Mouse (Mus musculus): Measurements from ENCODE around the gene Brca1. TPM values are rescaled to one million over a fixed set of nuclear protein-coding genes. Genes with fewer than 3 reads are reported as not detected.
"Not testable (repeated sequence)": the region's sequence is repeated elsewhere in the genome, so short reads cannot be mapped to it uniquely, and the experiment has no call there.

Gene Brca1
- polyA plus RNA-seq, 1 experiment = 0.65 TPM

DNA sequence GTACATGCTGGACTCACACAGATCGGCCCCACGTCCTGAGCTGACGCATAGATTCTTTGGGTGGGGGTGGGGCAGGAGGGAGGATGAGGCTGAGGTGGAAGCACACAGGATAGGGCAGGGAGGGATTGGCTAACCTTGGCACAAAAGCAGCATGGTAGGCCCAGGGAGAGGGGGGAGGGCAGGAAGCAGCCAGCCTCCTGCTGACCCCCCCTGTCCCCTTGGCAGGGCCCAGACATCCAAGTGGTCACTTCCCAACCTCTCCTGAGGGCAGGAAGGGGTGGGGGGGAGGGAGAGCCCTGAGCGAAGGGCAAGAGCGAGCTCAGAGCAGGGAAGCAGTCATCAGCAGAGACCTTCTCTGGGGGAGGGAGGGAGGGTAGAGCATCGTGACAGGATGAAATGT, 92.0 kb downstream of the Brca1 start:
- Histone ChIP-seq H3K4me3 (ENCODE audit: insufficient read depth, low read length) (no peak overlapping the region), H3K27ac (ENCODE audit: insufficient read depth, low read length) (no peak overlapping the region)
- TF ChIP-seq POLR2A (IDR thresholded peaks at IDR 0.05; ENCODE audit: extremely low read depth, insufficient read depth, low read length) = no peak
- no peak for TF ChIP-seq CTCF (IDR thresholded peaks at IDR 0.05; ENCODE audit: extremely low read depth, insufficient read depth, low read length)

DNA sequence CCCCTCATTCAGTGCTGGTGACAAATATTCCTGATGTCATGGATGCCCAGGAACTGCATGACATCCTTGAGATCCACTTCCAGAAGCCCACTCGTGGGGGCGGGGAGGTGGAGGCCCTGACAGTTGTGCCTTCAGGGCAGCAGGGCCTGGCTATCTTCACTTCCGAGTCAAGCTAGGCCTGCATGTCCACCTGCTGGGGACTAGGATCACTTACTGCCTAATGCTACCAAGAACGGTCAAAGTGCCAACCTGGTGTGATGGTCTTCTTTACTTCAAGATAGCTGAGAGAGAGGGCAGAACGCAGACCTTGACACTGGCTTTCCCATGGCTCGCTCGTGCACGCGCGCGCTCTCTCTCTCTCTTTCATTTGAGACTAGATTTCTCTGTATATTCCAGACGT, 93.5 kb downstream of the Brca1 start:
- no peak for TF ChIP-seq CTCF (IDR thresholded peaks at IDR 0.05; ENCODE audit: extremely low read depth, insufficient read depth, low read length)
- no peak for TF ChIP-seq POLR2A (IDR thresholded peaks at IDR 0.05; ENCODE audit: extremely low read depth, insufficient read depth, low read length)

More for the DNA sequence above, 92.0 kb downstream of the Brca1 start:
- peaks cover 4% of the 10 kb centered on the region; the same call in 1 of the 2 replicates for H3K4me1 ChIP-seq (ENCODE audit: control insufficient read depth, insufficient read depth, low read length)

DNA sequence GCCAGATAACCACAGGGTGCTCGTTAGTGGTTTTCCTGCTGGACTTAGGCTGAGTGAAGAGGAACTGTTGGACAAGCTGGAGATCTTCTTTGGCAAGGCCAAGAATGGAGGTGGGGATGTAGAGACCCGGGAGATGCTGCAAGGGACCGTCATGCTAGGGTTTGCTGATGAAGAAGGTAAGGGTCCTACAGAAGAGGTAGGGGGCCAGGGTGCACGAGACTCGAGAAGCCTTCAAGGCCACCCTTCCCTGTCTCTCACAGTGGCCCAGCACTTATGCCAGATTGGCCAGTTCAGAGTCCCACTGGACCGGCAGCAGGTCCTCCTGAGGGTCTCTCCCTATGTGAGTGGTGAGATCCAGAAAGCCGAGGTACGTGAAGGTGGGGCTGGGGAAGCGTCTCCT, 94.1 kb downstream of the Brca1 start:
- Histone ChIP-seq H3K27ac (ENCODE audit: insufficient read depth, low read length) (no peak overlapping the region), H3K4me1 (ENCODE audit: control insufficient read depth, insufficient read depth, low read length) (peaks cover 4% of the 10 kb centered on the region; the same call in 1 of the 2 replicates), H3K4me3 (ENCODE audit: insufficient read depth, low read length) (no peak overlapping the region)
- TF ChIP-seq CTCF (IDR thresholded peaks at IDR 0.05; ENCODE audit: extremely low read depth, insufficient read depth, low read length) (no peak), POLR2A (IDR thresholded peaks at IDR 0.05; ENCODE audit: extremely low read depth, insufficient read depth, low read length) (no peak)

More for the DNA sequence above, 93.5 kb downstream of the Brca1 start:
- Histone ChIP-seq H3K4me1 (ENCODE audit: control insufficient read depth, insufficient read depth, low read length) (peaks cover 4% of the 10 kb centered on the region; the same call in 1 of the 2 replicates), H3K4me3 (ENCODE audit: insufficient read depth, low read length) (no peak overlapping the region), H3K27ac (ENCODE audit: insufficient read depth, low read length) (no peak overlapping the region)

DNA sequence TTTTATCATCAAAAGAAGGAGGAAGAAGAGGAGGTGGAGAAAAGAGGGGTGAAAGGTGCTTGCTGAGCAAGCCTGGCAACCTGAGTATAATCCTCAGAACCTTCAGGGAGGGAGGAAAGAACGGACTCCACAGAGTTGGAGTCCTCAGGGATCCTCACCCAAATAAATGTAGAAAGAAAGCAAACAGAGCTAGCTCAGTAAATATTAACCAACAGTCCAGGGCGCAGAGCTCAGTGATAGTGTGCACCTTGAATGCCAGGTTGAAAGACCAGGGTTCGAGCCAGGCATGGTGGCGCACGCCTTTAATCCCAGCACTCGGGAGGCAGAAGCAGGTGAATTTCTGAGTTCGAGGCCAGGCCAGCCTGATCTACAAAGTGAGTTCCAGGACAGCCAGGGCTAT, 96.1 kb downstream of the Brca1 start:
- Histone ChIP-seq H3K27ac (ENCODE audit: insufficient read depth, low read length) (no peak overlapping the region), H3K4me1 (ENCODE audit: control insufficient read depth, insufficient read depth, low read length) (no peaks in the 10 kb centered on the region), H3K4me3 (ENCODE audit: insufficient read depth, low read length) (no peak overlapping the region)
- TF ChIP-seq CTCF (IDR thresholded peaks at IDR 0.05; ENCODE audit: extremely low read depth, insufficient read depth, low read length) = no peak
- no peak for TF ChIP-seq POLR2A (IDR thresholded peaks at IDR 0.05; ENCODE audit: extremely low read depth, insufficient read depth, low read length)

DNA sequence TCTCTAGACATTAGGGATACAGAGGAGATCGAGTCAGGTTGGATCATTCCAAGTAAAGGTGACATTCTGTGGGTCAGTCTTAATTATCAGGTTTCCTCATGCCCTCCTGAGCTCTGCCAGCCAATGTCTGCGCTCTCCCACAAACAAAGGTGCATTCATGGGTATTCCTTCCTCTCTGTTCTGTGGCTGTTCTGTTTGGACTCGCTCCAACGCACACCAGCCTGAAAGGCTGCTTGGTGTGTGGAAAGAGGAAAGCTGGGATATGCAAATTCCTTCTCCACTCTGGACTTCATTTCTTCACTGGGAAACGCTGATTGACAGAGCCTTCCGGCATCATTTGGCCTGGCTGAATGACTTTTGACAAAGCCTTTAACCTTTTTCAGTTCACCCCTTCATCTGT, 97.1 kb downstream of the Brca1 start:
- Histone ChIP-seq H3K4me1 (ENCODE audit: control insufficient read depth, insufficient read depth, low read length) (no peaks in the 10 kb centered on the region), H3K27ac (ENCODE audit: insufficient read depth, low read length) (no peak overlapping the region), H3K4me3 (ENCODE audit: insufficient read depth, low read length) (no peak overlapping the region)
- no peak for TF ChIP-seq CTCF (IDR thresholded peaks at IDR 0.05; ENCODE audit: extremely low read depth, insufficient read depth, low read length)
- no peak for TF ChIP-seq POLR2A (IDR thresholded peaks at IDR 0.05; ENCODE audit: extremely low read depth, insufficient read depth, low read length)

DNA sequence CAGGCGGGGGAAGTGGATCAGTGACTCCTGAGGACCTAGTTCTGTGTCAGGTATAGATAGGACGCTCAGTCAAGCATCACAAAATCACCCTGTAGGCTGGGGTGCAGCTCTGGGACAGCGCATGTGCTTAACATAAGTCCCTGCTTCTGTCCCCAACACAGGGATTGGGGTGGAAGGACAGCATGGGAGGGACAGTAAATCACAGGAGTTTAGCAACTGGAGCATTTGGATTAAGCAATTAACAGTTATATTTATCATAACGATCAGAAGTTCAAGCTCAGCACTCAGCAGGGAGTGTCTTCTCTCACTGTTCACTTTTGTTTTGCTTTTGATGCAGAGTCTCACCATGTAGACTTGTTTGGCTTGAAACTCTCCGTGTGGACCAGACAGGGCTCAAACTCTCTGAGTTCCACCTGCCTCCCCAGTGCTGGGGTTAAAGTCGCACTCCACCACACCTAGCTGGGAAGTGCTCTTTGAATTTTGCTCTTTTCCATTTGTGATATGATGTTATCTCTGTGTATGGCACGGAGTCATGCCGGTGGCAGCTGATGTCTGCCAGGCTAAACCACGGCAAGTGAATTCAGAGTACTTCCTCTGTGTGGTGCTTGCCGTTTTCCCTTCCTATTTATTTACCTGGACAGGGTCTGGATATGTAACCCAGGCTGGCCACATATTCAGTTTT, 99.5 kb downstream of the Brca1 start:
- no peak overlapping the region for H3K4me3 ChIP-seq (ENCODE audit: insufficient read depth, low read length)
- H3K4me1 ChIP-seq (ENCODE audit: control insufficient read depth, insufficient read depth, low read length) = no peaks in the 10 kb centered on the region; the same call in 1 of the 2 replicates
- H3K27ac ChIP-seq (ENCODE audit: insufficient read depth, low read length) = no peak overlapping the region
- TF ChIP-seq CTCF (IDR thresholded peaks at IDR 0.05; ENCODE audit: extremely low read depth, insufficient read depth, low read length) = no peak
- no peak for TF ChIP-seq POLR2A (IDR thresholded peaks at IDR 0.05; ENCODE audit: extremely low read depth, insufficient read depth, low read length)

DNA sequence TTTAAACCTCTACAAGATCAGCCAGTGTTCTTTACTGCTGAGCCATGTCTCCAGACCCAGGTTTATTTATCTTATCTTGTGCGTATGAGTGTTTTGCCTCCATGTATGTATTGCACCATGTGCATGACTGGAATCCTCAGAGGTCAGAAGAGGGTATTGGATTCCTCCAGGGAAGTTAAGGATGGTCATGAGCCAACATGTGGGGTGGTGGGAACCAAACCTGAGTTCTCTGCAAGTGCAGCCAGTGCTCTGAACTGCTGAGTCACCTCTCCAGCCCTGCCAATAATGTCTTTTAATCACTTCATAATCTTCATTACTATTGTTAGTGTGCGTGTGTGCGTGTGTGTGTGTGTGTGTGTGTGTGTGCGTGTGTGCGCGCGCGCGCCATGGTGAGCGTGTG, 100.2 kb downstream of the Brca1 start:
- no peak overlapping the region for H3K4me3 ChIP-seq (ENCODE audit: insufficient read depth, low read length)
- TF ChIP-seq CTCF (IDR thresholded peaks at IDR 0.05; ENCODE audit: extremely low read depth, insufficient read depth, low read length) (no peak), POLR2A (IDR thresholded peaks at IDR 0.05; ENCODE audit: extremely low read depth, insufficient read depth, low read length) (no peak)
- H3K4me1 ChIP-seq (ENCODE audit: control insufficient read depth, insufficient read depth, low read length) = no peaks in the 10 kb centered on the region; the same call in 1 of the 2 replicates
- H3K27ac ChIP-seq (ENCODE audit: insufficient read depth, low read length) = no peak overlapping the region

DNA sequence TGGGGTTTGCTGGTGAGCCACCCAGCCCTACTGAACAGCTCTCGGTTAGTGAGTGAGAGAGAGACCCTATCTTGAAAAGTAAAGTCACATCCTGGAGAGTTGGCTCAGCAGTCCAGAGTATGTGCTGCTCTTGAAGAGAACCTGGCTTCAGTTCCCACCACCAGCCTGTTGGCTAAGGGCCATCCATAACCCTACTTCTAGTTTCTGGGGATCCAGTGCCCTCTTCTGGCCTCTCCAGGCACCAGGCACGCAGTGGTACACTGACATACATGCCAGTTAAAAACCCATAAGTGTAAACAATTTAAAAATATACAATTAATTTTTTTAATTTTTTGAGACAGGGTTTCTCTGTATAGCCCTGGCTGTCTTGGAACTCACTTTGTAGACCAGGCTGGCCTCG, 101.4 kb downstream of the Brca1 start:
- H3K27ac ChIP-seq (ENCODE audit: insufficient read depth, low read length) = no peak overlapping the region
- no peak overlapping the region for H3K4me3 ChIP-seq (ENCODE audit: insufficient read depth, low read length)
- TF ChIP-seq CTCF (IDR thresholded peaks at IDR 0.05; ENCODE audit: extremely low read depth, insufficient read depth, low read length) = no peak
- TF ChIP-seq POLR2A (IDR thresholded peaks at IDR 0.05; ENCODE audit: extremely low read depth, insufficient read depth, low read length) = no peak
- H3K4me1 ChIP-seq (ENCODE audit: control insufficient read depth, insufficient read depth, low read length) = no peaks in the 10 kb centered on the region; the same call in 1 of the 2 replicates

DNA sequence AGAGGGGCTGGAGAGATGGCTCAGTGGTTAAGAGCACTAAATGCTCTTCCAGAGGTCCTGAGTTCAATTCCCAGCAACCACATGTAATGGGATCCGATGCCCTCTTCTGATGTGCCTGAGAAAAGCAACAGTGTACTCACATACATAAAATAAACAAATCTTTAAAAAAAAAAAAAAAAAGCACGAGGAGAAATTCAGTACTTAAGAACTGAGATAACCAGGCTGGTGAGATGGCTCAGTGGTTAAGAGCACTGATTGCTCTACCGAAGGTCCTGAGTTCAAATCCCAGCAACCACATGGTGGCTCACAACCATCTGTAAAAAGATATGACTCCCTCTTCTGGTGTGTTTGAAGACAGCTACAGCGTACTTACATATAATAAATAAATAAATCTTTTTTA, 102.2 kb downstream of the Brca1 start:
- not testable (repeated sequence) for H3K27ac ChIP-seq (ENCODE audit: insufficient read depth, low read length); H3K4me1 ChIP-seq (ENCODE audit: control insufficient read depth, insufficient read depth, low read length)

DNA sequence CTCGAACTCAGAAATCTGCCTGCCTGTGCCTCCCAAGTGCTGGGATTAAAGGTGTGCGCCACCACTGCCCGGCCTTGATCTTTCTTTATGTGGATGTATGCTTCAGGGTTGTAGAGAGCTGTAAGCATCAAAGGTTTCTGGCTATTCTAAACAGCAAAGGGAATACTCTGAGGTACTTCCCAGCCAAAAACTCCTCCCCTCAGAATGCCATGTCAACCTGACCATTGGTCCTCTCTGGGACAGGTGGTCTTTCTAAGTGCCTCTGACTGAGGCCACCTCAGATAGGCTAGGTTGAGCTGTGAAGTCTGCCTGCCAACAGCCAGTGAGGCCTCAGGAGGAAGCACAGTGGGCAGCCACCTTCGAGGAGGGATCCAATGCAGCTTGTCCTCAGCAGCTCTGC, 102.9 kb downstream of the Brca1 start:
- no peaks in the 10 kb centered on the region; the same call in 1 of the 2 replicates for H3K4me1 ChIP-seq (ENCODE audit: control insufficient read depth, insufficient read depth, low read length)
- H3K4me3 ChIP-seq (ENCODE audit: insufficient read depth, low read length) = peak overlapping the region; percentile 36; the same call in 1 of the 2 replicates
- no peak for TF ChIP-seq POLR2A (IDR thresholded peaks at IDR 0.05; ENCODE audit: extremely low read depth, insufficient read depth, low read length)
- no peak for TF ChIP-seq CTCF (IDR thresholded peaks at IDR 0.05; ENCODE audit: extremely low read depth, insufficient read depth, low read length)
- no peak overlapping the region for H3K27ac ChIP-seq (ENCODE audit: insufficient read depth, low read length)

More for the DNA sequence above, 102.2 kb downstream of the Brca1 start:
- not testable (repeated sequence) for H3K4me3 ChIP-seq (ENCODE audit: insufficient read depth, low read length)

All from cortical plate, adult 2 months (tissue).